Mouse (Mus musculus) neutrophil, adult 5-6 weeks (primary cell): Measurements from ENCODE around the gene Ccnd1. TPM values are rescaled to one million over a fixed set of nuclear protein-coding genes. Genes with fewer than 3 reads are reported as not detected.

Experiments
- ATAC-seq: fragments of 151-379, 151-347 bp; 2 replicates; pipeline ENCODE4 v1.8.0; 2017; ENCODE audit warnings: mild to moderate bottlenecking, moderate TSS enrichment; ENCODE audit not compliant: insufficient number of reproducible peaks, poor library complexity, low FRiP score, severe bottlenecking; ENCODE audit errors: extremely low read depth
- total RNA-seq: library from RNA; stranded (forward); fragments of 200-1000 nt; gene quantifications from 2 replicates; pipeline ENCODE4 v1.2.3, GENCODE M21; 2017

Ccnd1 gene
- total RNA-seq: 0.37 and 0.70 TPM in 2 replicates

DNA sequence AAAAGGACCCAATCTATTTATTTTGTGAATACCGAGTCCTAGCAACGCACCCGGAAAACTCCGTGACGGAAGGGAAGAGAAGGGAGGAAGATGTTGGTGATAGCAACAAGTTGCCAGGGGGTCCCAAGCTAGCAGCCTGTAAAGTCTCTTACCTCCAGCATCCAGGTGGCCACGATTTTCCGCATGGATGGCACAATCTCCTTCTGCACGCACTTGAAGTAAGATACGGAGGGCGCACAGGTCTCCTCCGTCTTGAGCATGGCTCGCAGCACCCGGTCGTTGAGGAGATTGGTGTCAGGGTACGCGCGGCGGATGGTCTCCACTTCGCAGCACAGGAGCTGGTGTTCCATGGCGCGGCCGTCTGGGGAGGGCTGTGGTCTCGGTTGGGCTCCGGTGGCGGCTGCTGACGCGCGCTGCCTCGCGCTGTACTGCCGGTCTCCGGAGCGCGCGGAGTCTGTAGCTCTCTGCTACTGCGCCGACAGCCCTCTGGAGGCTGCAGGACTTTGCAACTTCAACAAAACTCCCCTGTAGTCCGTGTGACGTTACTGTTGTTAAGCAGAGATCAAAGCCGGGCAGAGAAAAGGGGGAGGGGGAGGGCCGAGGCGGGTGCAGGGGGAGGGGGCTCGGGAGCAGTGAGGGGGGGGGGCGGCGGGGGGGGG lies at the start of gene Ccnd1:
TSS of gene Ccnd1 (minus strand) at position 582 of the 659 bp plus-strand sequence.
- ATAC-seq: no peak

DNA sequence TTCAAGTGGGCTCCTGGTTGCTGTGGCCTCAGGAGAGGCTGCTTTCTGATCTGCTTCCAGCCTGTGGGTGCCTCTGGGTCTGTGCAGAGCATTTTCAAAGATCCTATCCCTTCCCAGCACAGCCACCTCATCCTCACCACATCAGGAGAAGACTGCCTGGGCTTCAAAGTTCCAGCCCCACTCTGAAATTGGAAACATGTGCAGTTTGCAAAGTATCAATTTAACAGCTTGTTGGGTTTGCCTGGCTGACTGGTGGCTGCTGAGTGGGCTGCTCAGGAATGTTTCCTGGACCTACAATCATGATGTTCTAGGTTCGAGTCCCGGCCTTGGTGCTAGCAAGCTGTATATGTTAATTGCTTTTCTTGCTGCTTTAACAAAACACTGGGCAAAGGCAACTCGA lies 49.1 kb upstream of the Ccnd1 start:
- ATAC-seq: no peak

DNA sequence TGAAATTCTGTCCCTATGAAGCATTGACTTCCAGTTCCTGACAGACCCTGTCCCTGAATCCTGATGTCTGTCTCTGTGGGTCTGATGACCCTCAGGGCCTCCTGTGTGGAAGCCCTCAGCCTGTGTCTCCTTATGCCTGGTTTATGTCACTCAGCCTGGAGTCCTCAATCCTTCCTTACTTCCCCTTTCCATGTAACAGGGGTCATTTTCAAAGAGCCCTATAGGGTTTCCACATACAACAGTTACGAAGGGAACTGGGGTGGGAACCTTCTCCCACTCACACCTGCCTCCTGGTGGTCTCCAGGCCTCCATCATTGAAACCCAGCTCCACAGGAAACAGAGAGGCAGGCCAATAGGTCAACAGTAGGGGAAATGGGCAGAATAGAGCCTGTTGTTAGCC lies 45.4 kb upstream of the Ccnd1 start:
- no peak for ATAC-seq

DNA sequence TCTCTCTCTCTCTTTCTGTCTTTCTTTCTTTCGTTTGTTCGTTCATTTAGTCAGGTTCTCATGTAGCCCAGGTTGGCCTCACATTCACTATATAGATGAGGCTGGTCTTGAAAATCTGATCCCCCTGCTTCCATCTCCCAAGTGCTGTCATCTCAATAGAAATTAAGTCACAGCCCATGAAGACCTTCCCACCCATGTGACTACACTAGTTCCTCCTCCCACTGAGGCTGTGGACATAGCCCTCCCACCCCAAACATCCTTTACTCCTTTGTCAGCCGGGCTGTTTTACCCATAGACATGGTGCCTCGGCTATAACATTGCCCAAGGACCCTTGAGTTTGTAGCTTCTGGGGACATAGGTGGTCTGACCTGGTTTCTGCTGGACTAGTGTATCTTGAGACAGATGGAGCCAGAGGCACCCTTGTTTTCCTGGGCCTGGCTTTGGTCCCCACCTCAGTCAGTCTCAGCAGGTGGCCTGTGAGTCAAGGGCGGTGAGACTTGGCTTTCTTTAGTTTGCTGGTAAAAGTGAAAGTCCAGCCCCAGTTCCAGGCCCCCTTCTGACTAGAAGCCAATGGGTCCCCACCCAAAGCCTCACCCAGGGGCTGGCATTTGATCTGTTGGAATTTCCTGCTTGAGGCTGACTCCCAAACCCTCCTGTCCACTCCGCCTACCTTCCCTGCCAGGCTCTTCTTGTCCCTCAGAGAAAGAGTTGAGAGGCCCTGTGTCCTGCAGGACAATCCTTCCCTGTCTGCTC lies 42.8 kb upstream of the Ccnd1 start:
- ATAC-seq: no peak

DNA sequence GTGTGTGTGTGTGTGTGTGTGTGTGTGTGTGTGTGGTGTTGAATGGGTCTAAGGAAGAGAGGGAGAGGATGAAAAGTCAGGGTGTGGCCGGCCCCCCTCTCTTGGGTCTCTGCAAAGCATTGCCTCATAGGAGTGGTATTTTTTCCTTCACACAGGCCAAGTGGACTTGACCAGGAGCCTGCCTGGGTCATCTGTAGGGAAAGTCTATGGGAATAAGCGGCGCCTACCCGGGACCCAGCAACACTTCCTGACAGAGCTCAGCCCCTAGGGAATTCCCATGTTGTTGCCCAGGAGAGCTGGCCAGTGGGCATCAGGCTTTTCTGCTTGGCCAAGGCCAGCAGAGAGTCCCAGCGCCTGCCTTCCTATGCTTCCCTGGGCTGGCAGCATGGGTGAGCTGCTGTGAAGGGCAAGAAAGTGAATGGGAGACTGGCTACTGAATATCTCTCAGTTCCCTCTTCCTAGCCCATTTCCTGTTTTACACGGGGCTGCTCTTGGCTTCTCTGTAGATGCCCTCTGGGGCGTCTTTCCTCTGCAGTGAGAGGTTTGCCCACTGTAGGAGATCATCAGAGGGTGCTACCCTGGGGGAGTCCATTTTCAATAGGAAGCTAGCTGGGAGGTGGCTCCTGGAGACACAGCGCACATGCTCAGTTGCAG lies 41.8 kb upstream of the Ccnd1 start:
- ATAC-seq: no peak

DNA sequence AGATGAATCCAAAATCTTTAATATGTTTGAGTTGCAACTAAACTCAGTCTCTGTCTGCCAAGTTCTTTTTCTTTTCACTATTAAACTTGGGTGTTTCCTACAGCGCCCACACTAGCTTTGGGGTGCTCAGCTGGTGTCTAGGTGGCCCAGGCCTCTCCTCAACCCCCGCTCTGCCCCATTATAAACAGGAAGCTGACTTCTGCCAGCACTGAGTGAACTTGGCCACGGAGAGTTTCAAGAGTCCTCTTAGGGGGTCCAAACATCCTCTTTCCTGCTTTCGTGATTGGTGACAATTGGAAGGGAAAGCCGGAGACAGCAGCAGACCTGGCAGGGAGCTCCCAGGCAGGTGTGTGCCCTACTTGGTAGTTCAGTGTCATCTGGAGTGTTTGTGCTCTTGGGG lies 40.1 kb upstream of the Ccnd1 start:
- ATAC-seq: no peak

DNA sequence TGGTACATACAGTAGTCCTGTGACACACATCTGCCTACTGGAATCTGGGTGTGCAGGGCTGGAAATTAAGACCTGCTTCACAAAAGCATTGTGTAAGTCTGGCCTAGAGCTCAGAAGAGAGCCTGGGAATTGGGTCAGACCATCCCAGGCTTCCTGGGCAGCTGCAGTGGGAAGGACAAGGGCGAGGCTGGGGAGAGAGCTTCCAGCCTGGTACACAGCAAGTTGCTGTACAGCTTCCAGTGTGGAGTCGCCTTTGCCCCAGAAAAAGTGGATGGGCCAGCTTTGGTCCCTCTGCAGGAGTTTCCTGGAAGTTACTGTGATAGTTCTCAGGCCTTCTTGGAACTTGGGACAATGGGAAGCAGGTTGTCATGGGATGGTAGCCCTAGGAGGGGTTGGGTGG lies 37.4 kb upstream of the Ccnd1 start:
- ATAC-seq: no peak

DNA sequence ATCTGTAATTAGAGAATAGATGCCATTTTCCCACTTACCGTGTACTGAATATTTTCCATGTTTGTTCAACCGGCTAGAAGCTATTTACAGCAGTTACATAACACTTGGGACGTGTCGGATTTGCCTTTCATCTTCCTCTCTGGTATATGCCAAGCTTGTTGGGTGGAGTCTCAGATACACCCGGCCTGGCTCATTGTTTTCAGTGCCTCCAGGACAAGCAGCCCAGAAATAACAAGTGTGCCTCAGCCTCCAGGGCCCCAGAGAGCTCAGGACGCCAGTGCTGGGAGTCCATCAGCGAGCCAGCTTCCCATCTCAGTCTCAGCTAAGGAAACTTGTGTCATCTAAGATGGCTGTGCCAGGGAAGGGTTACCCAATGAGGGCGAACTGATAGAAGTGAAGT lies 33.7 kb upstream of the Ccnd1 start:
- ATAC-seq: no peak

DNA sequence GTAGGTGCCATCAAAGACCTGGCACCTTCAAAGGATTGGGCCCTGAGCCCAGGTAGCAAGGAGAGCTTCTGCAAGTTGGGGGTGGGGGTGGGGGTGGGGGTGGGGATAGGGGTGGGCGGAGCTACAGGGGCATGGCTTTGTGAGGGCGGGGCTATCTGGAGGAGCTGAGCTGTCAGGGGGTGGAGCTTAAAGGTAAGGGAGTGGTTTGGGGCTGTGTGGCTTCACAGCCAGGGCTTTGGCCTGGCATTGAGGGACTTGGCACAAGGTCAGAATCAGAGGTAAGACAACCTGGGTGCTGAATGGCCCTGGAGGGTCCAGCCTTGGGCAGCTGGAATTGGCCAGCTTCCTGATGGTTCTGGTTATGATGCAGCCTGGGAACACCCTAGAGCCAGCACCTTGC lies 32.0 kb upstream of the Ccnd1 start:
- no peak for ATAC-seq

DNA sequence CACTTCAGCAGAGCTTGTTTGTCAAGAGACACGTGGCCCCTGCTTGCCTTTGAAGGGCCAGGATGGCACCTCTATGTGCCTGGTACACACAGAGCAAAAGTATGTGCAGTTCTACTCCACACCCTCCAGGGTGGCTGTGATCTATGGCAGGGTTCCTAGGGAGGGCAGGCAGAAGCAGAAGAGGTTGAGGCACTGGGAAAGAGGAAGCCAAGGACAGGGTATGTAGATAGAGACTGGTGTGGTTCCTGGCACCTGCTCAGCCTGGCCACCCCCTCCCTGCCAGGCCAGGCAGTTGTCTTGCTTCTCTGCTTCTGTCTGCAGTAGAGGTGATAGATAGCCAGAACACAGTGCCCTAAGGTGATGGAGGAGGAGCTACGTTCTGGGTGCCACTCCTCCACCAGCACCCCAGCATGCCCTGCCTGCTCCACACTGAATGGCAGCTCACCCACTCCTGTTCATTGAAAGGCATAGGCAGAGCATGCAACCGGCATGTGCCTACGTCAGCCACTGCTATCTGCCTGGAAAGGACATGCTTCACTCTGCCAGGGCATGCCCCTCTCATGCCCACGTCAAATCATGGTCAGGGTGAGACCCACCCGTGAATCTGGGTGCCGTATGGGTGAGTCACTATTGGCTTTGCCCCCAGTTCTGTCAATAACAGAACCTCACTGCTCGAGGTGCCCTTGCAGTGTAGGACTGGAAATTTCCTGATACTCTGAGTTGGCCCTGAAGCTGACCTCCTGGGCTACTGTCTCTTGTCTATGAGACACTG lies 31.5 kb upstream of the Ccnd1 start:
- ATAC-seq: no peak

DNA sequence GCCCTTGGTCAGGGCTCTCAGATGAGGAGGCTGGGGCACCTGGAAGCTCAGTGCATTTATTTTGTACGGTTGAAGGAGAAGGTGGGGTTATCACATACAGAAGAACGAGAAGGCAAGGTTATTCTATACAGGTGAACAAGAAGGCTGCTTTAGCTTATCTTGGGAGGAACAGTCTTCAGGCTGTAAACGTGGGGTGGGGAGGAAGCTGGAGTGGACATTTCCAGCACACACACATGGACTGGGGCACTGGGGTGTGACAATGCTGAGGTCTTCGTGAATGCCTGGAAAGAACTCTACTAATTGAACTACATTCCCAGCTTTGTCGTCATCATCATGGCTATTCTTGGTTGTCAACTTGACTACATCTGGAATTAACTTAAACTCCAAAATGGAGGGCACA lies 26.2 kb upstream of the Ccnd1 start:
- ATAC-seq: no peak

DNA sequence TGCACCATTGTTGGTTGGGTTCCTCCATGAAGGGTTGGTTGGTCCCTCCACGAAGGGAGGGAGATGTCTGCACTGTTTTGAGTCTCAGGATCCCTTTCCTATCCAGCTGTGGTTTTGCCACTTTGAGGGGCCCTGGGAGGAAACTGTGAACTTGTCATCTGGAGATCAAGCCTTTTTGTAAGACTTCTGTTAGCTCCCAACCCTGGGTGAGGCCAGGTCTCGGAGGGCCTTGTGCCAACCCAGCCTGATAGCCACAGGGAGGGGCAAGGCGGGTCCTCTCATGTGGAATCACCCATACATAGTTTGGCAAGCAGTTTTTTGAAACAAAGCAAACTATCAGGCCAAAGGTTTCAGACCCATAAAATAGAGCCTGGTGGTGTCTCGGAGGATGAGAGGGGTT lies 24.6 kb upstream of the Ccnd1 start:
- no peak for ATAC-seq

DNA sequence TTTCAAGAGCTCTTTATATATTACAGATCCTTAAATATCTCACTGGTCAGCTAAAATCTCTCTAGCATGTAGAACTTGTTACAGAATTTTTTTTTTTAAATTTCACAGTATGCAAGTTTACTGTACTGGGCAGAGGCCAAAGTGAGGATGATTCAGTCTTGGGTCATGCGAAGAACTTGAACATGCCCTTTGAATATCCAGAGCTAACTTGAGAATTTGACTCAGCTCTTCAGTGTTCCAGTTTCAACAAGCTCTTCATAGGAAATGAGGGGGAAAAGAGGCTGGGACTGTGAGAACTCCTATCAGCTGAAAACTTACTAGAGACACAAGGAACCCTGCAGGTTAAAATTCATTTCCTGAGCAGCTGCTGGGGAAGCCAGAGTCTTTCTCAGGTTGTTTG lies 24.2 kb upstream of the Ccnd1 start:
- no peak for ATAC-seq

DNA sequence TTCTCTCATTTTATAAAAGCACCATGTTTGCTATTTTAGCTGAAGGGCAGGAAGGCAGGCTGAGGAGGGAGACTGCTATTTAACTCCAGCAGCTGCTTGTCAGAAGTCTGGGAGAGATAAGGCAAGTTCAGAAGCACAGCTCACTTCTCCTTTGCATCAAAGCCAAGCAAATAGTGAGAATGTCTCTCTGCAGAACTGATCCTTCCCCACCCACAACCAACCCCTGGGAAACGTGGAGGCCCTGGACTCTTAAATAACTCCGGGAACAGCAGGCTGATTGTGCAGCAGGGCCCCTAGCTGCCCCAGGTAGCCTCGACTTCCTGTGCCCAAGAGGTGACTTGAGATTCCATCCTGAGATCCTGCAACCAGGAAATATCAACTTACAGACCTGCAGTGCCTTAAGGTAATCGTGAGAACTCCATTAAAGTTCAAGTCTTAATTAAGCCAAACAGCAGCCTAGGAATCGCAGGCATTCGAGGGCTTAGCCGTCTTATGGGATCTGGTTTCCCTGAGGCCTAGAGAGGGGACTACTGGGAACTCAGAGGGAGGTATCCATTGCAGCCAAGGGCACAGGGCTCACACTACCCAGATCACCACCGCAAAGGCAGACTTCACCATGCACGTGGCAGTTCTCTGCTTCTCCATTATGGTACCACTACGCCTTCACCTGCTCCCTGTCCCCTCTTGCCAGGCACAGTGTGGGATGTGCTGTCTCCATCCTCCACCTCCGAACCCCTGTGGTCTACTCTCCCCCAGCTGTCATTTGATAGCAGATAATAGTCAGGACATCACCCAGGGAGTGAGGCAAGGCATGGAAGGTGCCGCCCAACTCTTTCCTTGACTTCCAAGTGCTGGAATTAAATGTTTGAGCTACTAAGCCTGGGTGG lies 19.0 kb upstream of the Ccnd1 start:
- ATAC-seq: no peak

DNA sequence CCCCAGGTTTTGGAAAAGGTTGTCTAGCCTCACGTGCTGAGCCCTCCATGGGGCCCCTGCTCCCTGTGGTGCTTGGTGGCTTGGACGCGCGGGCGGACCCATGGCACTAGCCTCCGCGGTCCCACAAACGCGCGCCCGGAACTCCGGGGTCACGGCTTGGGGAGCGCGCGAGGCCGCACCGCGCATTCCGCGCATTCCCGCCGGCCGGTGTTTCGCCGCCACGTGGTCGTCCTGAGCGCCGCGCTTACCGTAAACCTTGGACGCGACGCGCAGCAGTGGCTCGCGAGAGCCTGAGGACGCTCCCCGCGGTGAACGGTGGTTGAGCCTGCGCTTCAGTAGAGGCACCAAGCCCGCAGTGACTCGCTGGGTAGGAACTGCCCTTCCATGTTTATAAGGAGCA lies 3.5 kb upstream of the Ccnd1 start:
- no peak for ATAC-seq

DNA sequence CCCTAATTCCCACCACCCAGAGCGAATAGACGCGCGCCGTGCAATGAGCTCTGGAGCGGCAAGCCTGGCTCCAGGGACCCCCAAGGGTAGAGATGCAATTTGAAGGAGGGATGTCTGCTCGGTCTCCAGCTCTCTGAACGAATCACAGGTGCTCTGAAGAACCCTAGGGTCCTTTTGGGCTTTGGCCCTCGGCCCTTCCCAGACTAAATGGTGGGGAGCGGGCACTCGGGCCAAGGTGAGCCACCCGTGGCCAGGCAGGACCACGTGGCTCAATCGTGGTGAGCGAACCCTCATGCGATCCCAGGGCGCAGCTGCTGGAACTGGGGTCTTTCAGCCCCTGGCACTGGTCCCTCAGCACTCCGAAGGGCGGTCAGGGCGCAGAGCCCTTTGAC lies 3.0 kb upstream of the Ccnd1 start:
- no peak for ATAC-seq

DNA sequence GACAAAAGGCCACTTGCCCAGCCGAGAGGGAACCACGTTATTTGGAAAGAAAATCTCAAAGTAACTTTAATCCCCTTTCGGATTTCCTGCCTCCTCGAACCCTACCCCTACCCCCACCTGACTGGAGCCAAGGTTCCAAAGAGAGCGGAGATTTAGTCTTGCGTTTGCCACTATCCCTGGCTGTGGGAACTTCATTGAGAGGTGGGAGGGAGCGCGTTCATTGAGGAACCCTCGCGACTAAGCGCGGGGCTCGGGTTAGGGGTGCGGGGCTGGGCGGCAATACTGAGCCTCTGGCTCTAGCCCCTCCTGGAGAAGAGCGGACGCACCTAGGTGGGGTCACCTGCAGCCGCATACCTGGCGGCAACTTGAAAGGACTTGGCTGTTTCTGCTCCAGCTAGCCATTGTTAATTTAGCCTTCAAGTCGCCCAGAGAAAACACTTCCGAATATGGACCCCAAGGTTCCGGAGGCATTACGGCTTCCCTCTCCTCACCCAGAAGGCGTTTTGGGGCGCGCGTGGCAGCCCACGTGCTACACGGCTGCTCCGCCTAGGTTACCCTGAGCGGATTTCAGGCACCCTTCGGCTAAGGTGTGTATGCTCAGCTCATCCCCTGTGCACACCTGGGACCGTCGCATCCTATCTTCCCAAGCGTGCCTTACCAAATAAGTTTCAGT lies 2.5 kb upstream of the Ccnd1 start:
- ATAC-seq: no peak

DNA sequence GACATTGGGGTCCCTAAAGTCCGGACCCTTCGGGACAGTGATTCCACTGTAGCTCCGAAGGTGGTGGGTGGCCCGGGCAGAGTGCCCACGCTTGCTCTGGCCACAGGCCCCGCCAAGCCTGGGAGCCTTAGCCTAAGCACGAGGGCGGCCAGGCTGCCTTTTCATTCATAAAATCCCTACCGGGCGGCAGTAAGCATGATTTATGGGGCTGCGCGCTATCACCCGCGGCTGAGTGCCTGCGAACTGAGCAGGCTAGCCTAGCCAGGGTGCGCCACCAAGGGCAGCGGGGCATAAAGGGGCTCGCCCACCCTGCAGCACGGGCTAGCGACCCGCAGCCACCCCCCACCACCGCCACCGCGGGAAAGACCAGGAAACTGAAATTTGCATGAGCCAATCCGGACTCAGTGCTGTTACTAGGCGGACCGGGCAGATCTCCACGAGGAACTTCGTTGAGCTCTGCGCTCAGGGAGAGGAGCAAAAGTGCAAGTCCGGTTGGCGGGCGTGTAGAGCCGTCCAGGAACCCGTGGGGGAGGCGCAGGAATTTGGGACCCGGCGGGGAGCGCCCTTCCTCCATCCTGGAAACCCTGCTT lies 1.6 kb upstream of the Ccnd1 start:
- ATAC-seq: no peak
